Mouse (Mus musculus) kidney, postnatal 4 days (tissue): ENCODE results near the gene Frmd6.

Experiments
- DNase-seq, 2 experiments: peaks; one replicate each; pipeline ENCODE4 v3.0.0; 2021; ENCODE audit warnings: mixed read lengths in 2 of 2

Gene Frmd6

GRCm38 (mm10) chr12:70904471-70904870, 79.2 kb downstream of the Frmd6 start:
- no peak for DNase-seq

DNA sequence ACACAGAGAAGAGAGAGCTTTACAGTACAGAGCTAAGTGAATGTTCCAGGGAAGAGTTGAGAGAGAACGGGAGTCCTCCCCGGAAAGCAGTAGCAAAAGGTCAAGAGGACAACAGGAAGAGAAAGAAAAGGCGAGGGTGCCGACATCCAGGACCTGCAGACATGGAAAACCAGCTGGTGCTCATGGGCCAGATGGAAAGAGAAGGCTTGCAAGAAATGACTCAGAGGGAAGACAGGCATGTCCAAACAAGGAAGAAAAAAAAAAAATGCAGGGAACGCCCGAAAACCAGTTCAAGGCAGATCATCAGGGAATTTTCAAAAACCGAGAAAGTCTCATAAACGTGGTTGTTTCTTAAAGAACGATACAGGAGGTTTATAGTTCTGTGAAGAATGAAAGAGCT, 81.6 kb downstream of the Frmd6 start:
- no peak for DNase-seq

GRCm38 (mm10) chr12:70907651-70908050, 82.3 kb downstream of the Frmd6 start:
- DNase-seq = no peak

DNA sequence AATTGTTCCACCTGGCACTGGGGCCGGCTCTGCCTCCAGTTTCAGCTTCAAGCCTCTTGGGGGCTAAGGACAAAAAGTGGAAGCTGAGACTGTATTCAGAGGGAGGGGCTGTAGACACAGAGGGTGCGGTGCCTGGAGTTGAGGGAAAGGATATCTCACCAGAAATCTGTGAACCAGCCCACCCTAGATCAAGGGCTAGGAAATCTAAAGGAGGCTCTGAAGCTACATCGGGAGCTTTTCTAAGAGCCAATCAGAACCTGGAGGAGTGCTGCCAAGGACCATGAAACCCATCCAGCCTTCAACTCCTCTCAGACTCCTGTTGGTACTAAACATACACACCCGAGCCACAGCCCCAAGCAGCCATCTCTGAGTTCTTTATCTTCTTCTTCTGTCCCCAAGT, 82.8 kb downstream of the Frmd6 start:
- DNase-seq = no peak

- DNase-seq = peak; percentile 88 to 91
Observed at GRCm38 (mm10) chr12:70910241-70910720, 85.0 kb downstream of the Frmd6 start.

GRCm38 (mm10) chr12:70911029-70911428, 85.7 kb downstream of the Frmd6 start:
- DNase-seq = peak; percentile 91 to 93

DNA sequence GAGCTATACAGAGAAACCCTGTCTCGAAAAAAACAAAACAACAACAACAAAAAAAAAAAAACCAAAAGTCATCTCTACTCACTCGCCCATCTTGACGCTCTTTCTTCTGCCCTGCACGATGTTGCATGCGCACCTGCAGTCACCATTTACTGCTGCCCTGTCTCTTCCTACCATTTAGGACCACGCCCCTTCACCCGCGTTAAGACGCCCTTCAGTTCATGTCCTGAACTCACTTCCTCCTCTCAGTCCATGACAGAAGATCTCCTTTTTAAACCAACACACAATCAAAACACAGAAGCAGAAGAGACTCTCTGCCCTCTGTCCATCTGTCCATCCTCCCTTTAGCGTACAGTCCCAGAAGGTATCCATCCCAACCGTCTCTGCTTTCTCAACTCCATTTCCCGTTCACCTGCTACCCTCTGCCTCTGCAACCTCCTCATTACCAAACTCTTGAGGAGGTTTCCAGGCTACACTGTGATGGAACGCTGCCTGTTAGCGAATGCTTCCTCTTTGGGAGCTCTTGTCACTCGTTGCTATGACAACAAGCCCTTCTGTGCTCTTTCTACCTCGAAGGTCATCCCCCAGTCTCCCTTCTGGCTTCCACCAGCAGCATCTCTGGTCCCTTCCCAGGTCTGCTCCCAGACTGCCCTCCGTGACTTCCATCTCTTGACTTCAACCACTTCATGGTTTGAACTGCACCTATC, 86.5 kb downstream of the Frmd6 start:
- DNase-seq = no peak

DNA sequence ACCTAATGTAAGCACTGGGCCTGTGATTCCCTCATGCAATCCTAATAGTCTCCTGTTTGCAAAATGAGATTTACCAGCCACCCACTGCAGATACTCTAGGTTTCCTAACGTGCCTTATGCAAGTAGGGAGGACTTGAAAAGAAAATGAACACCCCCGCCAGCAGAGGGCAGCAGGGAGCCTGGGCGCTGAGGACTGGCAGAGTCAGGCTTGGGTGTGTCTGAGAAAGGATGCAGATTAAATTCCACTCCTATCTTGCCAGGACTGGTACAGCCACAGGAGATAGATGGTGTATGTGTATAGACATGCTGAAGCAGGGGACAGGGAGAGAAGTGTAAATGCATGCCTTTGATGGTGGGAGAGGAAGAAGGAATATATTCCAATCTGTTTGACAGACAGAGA, 88.1 kb downstream of the Frmd6 start:
- DNase-seq = peak; percentile 71 to 74

GRCm38 (mm10) chr12:70914387-70914786, 89.1 kb downstream of the Frmd6 start:
- DNase-seq = peak; percentile 49 to 62

DNA sequence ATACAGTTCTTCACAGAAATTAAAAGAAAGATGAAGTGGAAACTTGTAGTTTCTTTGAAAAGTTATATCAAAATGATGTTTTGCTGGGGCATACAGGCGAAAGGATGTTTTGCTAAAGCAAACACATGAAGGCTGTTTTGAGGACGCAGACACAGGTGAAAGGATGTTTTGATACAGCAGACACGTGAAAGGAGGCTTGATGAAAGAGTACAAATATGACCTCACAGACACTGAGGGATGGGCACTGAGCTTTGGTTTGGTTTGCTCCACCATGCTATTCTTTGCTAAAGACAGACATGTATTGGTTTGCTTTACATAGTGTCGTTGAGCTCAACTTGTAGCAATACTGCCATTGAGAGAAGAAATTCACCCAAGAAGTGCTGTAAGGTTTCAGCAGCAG, 104.5 kb downstream of the Frmd6 start:
- no peak for DNase-seq

DNA sequence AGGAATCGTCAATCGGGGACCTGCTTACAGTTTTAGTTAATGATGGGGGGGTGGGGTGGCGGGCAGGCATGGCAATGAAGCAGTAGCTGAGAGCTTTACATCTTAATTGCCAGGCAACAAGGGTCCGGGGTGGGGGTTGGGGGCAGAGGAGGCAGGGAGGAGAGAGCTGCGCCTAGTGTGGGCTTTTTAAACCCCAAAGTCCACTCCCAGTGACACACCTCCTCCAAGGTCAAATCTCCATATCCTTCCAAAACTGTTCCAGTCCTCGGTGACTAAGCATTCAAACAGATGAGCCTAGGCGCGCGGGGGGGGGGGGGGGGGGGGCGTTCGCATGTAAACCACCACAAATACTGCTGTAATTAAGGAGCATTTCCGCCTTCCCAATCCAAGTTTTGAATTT, 111.8 kb downstream of the Frmd6 start:
- peak; percentile 11 to 40 for DNase-seq

GRCm38 (mm10) chr12:70937571-70938384, 112.5 kb downstream of the Frmd6 start, which contains the start of gene Actr10:
Actr10 (plus strand) TSS chr12:70937857.
- peak; percentile 95 to 96 for DNase-seq

- no peak for DNase-seq
Observed at GRCm38 (mm10) chr12:70940806-70941205, 115.5 kb downstream of the Frmd6 start.

- no peak for DNase-seq
Observed at GRCm38 (mm10) chr12:70944181-70944580, 118.9 kb downstream of the Frmd6 start.

DNA sequence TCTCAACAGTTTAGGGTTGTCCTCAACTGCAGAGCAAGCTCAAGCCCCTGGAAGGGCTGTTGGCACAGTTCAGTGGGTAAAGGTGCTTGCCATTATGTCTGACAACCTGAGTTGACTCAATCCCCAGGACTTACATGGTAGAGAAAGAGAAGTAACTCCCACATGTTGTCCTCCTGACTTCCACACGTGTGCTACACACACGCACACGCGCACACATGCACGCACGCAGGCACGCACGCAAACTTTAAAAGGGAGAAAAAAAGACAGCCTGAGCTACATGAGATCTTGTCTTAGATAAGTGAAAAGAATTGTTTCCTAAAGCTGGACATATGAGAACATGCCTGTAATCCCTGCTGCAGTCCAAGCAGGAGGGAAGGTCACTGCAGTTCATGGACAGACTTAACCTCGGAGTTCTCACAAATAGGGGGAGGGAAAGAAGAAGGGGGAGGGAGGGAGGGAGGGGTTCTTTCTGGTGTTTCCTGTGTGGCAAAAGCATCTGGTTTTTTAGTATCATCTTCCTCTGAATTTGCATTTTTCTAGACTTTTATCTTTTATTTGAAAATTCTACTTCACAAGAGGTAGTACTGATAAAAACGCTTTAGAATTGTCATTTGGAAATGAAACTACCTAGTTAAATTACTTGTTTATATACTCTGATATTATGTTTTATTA, 121.4 kb downstream of the Frmd6 start:
- DNase-seq = no peak
